Mouse (Mus musculus): ENCODE data around the gene Cul1. TPM values are rescaled to one million over a fixed set of nuclear protein-coding genes. Genes with fewer than 3 reads are reported as not detected.

The Cul1 gene
- polyA plus RNA-seq, 2 experiments = 37.5 to 64.6 TPM

DNA sequence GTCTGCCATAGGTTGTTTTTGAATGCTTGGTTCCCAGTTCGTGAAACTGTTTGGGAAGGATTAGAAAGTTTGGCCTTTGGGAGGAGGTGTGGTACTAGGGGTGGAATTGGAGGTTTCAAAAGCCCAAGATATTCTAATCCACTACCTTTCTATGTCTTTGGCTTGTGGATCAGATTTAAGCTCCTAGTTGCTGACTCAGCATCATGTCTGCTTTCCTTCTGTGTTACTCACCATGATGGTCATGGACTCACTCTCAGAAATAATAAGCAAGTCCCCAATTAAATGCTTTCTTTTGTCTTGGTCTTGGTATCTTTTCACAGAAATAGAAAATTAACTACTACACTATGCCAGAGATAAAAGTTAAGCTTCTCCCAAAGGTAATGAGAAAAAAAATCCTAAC lies 5.5 kb upstream of the Cul1 start:
- no peak for TF ChIP-seq CTCF (IDR thresholded peaks at IDR 0.05; ENCODE audit: low read depth)
- no peak for TF ChIP-seq EP300 (IDR thresholded peaks at IDR 0.05; ENCODE audit: low read depth)
- 61% methylated on average over 1 of the region's 1 CpGs for WGBS (ENCODE audit: insufficient replicate concordance)
- H3K9me3 ChIP-seq (ENCODE audit: control insufficient read depth, low read length) = no peaks in the 10 kb centered on the region

DNA sequence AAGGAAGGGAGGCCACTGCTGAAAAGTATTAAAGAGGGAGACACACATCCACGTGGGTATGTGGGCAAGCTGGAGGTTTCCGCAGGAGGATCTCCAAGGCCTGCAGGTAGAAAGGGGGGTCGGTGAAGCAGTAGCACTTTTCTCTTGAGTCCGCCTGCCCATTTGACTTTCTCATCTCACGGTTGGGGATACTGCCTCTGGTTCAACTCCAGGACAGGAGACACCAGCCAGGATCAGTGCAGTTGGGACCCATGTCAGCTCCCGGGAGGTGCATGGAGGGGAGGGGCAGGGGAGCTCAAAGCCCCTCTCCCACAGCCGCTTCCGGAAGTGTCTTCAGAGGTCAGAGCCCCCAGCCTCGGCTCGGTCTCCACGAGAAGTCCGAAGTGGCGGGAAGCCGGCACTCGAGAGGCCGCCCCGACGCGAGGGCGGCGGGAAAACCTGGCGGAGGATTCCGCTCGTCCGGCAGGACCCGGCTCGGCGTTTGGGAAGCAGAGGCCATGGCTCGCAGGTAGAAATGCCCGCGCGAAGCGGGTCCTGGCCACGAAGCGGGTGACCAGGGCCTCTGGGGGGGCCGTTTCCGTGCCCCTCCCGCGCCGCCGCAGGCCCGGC lies 428 bp downstream of the Cul1 start:
- Histone ChIP-seq H3K4me1 (replicated peaks; ENCODE audit: control insufficient read depth in 2 of 2, insufficient read depth in 2 of 2, low read length in 1 of 2) (peaks cover 7 to 24% of the 10 kb centered on the region in 2 experiments), H3K27ac (peak overlapping the region; percentile 79), H3K36me3 (replicated peaks; ENCODE audit: control insufficient read depth, insufficient read depth, low read depth) (no peaks in the 10 kb centered on the region), H3K9ac (replicated peaks) (peak overlapping the region; percentile 96), H3K27me3 (ENCODE audit: control insufficient read depth, insufficient read depth, low read length) (no peaks in the 10 kb centered on the region), H3K4me2 (ENCODE audit: low read depth) (peak overlapping the region; percentile 93), H3K9me3 (ENCODE audit: control insufficient read depth, low read length) (no peaks in the 10 kb centered on the region), H3K4me3 (ENCODE audit: insufficient read depth in 1 of 2, low read depth in 2 of 2, low read length in 2 of 2) (peak overlapping the region; percentile 85 to 96)
- peak; percentile 54 for ATAC-seq (ENCODE audit: insufficient read depth)
- DNase-seq (ENCODE audit: low read depth in 3 of 3, low spot score in 3 of 3) = peak; percentile 43 to 51 (median 45)
- TF ChIP-seq CTCF (IDR thresholded peaks at IDR 0.05; ENCODE audit: low read depth) = no peak
- no peak for TF ChIP-seq EP300 (IDR thresholded peaks at IDR 0.05; ENCODE audit: low read depth)
- WGBS (ENCODE audit: insufficient replicate concordance) = under 1% methylated on average over 42 of the region's 42 CpGs

More for the DNA sequence above, 5.5 kb upstream of the Cul1 start:
- H3K9ac ChIP-seq (replicated peaks) = no peak overlapping the region
- no peak overlapping the region for H3K27ac ChIP-seq
- H3K27me3 ChIP-seq (ENCODE audit: control insufficient read depth, insufficient read depth, low read length) = no peaks in the 10 kb centered on the region
- H3K4me1 ChIP-seq (replicated peaks; ENCODE audit: control insufficient read depth in 2 of 2, insufficient read depth in 2 of 2, low read length in 1 of 2) = peaks cover 0 to under 1% of the 10 kb centered on the region in 2 experiments; a peak in 1 of 4 replicates
- H3K36me3 ChIP-seq (replicated peaks; ENCODE audit: control insufficient read depth, insufficient read depth, low read depth) = no peaks in the 10 kb centered on the region
- no peak for DNase-seq (ENCODE audit: low read depth in 3 of 3, low spot score in 3 of 3)
- no peak overlapping the region for H3K4me2 ChIP-seq (ENCODE audit: low read depth)
- H3K4me3 ChIP-seq (ENCODE audit: insufficient read depth in 1 of 2, low read depth in 2 of 2, low read length in 2 of 2) = no peak overlapping the region
- ATAC-seq (ENCODE audit: insufficient read depth) = no peak

DNA sequence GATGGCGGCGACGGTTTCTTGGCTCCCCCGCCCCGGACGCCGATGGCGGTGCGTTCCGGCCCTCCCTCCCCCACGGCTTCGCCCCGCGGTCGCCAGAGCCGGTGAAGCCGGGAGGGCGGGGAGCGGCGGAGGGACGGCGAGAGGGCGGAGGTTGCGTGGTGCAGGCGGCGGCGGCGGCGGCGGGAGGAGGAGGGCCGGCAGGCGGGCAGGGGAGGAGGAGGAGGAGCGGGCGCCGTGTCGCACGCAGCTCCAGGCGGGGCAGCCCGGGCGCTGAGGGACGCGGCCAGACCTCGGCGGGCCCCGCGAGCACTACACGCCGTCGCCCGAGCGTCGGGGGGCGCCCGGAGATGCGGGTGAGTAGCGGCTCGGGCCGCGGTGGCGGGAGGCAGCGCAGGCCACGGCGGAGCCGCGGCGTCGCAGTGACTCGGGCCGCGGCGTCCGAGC lies 955 bp downstream of the Cul1 start:
- Histone ChIP-seq H3K36me3 (replicated peaks; ENCODE audit: control insufficient read depth, insufficient read depth, low read depth) (no peaks in the 10 kb centered on the region), H3K9me3 (ENCODE audit: control insufficient read depth, low read length) (no peaks in the 10 kb centered on the region), H3K27ac (peak overlapping the region; percentile 79), H3K4me3 (ENCODE audit: insufficient read depth in 1 of 2, low read depth in 2 of 2, low read length in 2 of 2) (peak overlapping the region; percentile 85 to 96), H3K4me1 (replicated peaks; ENCODE audit: control insufficient read depth in 2 of 2, insufficient read depth in 2 of 2, low read length in 1 of 2) (peaks cover 7 to 24% of the 10 kb centered on the region in 2 experiments), H3K9ac (replicated peaks) (peak overlapping the region; percentile 96), H3K4me2 (ENCODE audit: low read depth) (peak overlapping the region; percentile 93), H3K27me3 (ENCODE audit: control insufficient read depth, insufficient read depth, low read length) (no peaks in the 10 kb centered on the region)
- ATAC-seq (ENCODE audit: insufficient read depth) = peak; percentile 88
- TF ChIP-seq CTCF (IDR thresholded peaks at IDR 0.05; ENCODE audit: low read depth) (no peak), EP300 (IDR thresholded peaks at IDR 0.05; ENCODE audit: low read depth) (no peak)
- 0% methylated on average over 55 of the region's 72 CpGs for WGBS (ENCODE audit: insufficient replicate concordance)
- peak; percentile 61 to 66 (median 66) for DNase-seq (ENCODE audit: low read depth in 3 of 3, low spot score in 3 of 3)

DNA sequence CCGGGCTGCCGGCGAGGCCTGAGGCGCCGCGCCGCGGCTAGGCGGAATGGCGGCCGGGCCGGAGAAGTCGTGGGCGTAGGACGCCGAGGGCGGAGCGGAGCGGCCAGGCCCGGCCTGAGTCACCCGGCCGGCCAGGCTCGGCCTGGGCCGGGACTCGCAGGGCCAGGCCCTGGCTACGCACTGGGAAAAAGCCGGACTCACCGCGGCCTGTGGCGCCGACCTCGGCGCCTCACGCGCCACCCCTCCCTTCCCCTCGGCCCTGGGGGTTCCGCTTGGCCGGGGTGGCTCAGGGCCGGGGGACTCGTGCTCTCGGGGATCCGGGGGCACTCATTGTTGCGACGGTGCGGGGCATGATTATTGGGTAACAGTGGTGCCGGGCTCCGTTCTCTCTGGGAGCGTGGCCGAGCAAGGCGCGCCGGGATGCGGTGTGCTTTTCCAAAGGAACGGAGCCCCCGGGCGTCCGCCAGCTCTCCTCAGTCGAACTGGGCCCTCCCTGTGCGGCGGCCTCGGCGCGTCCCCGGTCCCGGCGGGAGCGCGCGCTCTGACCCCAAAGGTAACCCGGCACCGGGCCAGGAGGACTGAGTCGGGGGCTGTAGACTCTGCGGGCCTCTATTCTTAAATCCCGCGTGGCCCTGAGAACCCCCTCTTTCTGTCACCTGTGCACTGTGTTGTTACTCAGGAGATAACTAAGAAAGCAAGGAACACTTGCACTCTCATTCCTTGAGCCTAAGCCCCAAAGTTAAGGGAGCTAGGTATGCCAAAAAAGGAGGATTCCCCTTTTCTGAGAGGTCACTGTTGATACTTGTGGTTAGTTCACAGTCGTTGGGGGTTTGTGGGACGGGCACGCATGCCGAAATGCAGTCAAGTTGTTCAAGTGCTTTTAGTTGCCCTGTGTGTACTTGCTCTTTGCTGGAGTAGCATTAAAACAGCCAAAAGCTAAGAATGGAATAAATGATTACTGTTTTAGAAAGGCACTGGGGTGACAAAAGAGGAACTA lies 1.7 kb downstream of the Cul1 start:
- TF ChIP-seq CTCF (IDR thresholded peaks at IDR 0.05; ENCODE audit: low read depth) = no peak
- no peak for TF ChIP-seq EP300 (IDR thresholded peaks at IDR 0.05; ENCODE audit: low read depth)

More for the DNA sequence above, 1.7 kb downstream of the Cul1 start:
- H3K9me3 ChIP-seq (ENCODE audit: control insufficient read depth, low read length) = no peaks in the 10 kb centered on the region
- WGBS (ENCODE audit: insufficient replicate concordance) = under 1% methylated on average over 76 of the region's 79 CpGs
- H3K4me2 ChIP-seq (ENCODE audit: low read depth) = peak overlapping the region; percentile 93
- H3K36me3 ChIP-seq (replicated peaks; ENCODE audit: control insufficient read depth, insufficient read depth, low read depth) = no peaks in the 10 kb centered on the region
- H3K27me3 ChIP-seq (ENCODE audit: control insufficient read depth, insufficient read depth, low read length) = no peaks in the 10 kb centered on the region
- H3K4me1 ChIP-seq (replicated peaks; ENCODE audit: control insufficient read depth in 2 of 2, insufficient read depth in 2 of 2, low read length in 1 of 2) = peaks cover 7 to 24% of the 10 kb centered on the region in 2 experiments
- ATAC-seq (ENCODE audit: insufficient read depth) = peak; percentile 78
- DNase-seq (ENCODE audit: low read depth in 3 of 3, low spot score in 3 of 3) = peak; percentile 37 to 53 (median 38)
- peak overlapping the region; percentile 79 for H3K27ac ChIP-seq
- peak overlapping the region; percentile 85 to 96 for H3K4me3 ChIP-seq (ENCODE audit: insufficient read depth in 1 of 2, low read depth in 2 of 2, low read length in 2 of 2)
- peak overlapping the region; percentile 96 for H3K9ac ChIP-seq (replicated peaks)
